Mouse (Mus musculus): Measurements from ENCODE around the gene Tmem39a. TPM values are rescaled to one million over a fixed set of nuclear protein-coding genes. Genes with fewer than 3 reads are reported as not detected.

Tmem39a gene
- total RNA-seq (2023): 10 to 100 TPM; 37.1 to 44.1 TPM

GRCm38 (mm10) chr16:38558221-38558748, at the start of gene Tmem39a:
TSS of gene Tmem39a (plus strand) at chr16:38558698.

DNA sequence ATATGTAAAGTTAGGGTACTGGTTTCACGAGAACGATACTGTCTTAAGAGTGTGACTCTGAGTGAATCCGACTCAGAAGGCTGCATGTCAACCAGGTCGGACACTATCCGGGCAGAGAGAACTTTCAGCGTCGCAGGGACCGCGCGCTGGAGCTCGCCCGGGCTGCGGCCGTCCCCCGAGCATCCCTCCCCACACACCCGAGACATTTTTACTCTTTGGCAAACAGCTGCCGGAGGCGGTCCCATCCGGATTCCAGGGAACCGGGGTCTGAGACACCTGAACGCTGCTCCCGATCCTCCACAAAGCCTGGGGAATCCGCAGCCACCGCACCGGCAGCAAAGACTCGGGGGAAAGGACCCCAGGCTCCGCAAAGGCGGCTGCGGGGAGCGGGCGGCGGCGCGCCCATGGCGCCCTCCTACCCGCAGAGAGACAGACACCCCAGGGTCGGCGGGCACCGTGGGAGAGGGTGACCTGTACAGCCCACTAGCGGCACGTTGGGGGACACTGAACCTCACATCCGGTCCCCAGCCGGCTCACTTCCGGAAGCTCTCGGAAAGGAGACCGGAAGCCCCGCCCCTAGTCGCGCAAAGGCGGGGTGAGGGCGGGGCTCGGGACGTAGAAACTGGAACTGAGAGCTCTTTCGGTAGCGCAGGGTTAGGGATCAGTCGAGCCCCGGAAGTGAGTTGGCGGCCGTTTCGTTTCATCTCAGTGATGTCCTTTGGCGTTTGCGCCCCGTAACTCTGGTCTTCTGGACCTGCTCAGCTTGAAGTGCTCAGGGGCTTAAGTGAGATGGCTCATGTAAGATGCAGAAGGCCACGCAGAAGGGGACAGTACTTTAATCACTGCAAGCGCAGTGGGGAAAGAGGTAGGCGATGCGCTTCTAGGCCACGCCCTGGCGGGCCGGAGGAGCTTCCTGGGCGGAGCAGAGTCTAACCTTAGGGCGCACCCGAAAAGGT, 36.1 kb upstream of the Tmem39a start, which contains the start of gene Timmdc1:
Gene Timmdc1, minus strand, starts transcription at position 535 of the 956 bp plus-strand sequence.

GRCm38 (mm10) chr16:38549479-38550396, 8.8 kb upstream of the Tmem39a start, which contains the start of gene Poglut1:
TSS of gene Poglut1 (minus strand) at chr16:38550258.

Other genes starting within 250 kb of the Tmem39a start
- not detected for gene Maats1, start 216.6 kb upstream of the Tmem39a start, total RNA-seq (2023)
- 10 to 100 TPM; 80.4 to 80.6 TPM for gene Cox17, start 211.7 kb upstream of the Tmem39a start, total RNA-seq (2023)
- gene Gm21987, start 211.7 kb upstream of the Tmem39a start, total RNA-seq (2023): not detected
- 1 to 10 TPM; 4.3 to 4.5 TPM for gene Popdc2, start 196.5 kb upstream of the Tmem39a start, total RNA-seq (2023)
- under 1 TPM; 0.20 to 0.22 TPM for gene Pla1a, start 125.6 kb upstream of the Tmem39a start, total RNA-seq (2023)
- gene Adprh, start 106.0 kb upstream of the Tmem39a start, total RNA-seq (2023): 10 to 100 TPM; 41.1 to 42.7 TPM
- 10 to 100 TPM; 12.3 to 25.8 TPM for gene Cd80, start 103.1 kb upstream of the Tmem39a start, total RNA-seq (2023)
- gene Timmdc1, start 36.0 kb upstream of the Tmem39a start, total RNA-seq (2023): 10 to 100 TPM; 11.8 to 13.2 TPM
- 10 to 100 TPM in 1 of 2 experiments, 1 to 10 TPM in 1; 9.2 to 12.1 TPM for gene Poglut1, start 8.4 kb upstream of the Tmem39a start, total RNA-seq (2023)
- 10 to 100 TPM; 15.3 to 18.3 TPM for gene Arhgap31, start 154.6 kb downstream of the Tmem39a start, total RNA-seq (2023)
- 1 to 10 TPM; 4.1 to 4.6 TPM for gene B4galt4, start 183.6 kb downstream of the Tmem39a start, total RNA-seq (2023)
- not detected for gene Upk1b, start 241.6 kb downstream of the Tmem39a start, total RNA-seq (2023)